Mouse (Mus musculus) activated CD4-positive, CD25-positive, alpha-beta regulatory T cell, adult 4 months (primary cell): ENCODE results near the gene Gm43517. TPM values are rescaled to one million over a fixed set of nuclear protein-coding genes. Genes with fewer than 3 reads are reported as not detected.

Experiments
- ATAC-seq: one replicate; pipeline ENCODE4 v1.8.0; 2017
- polyA plus RNA-seq, 2 experiments: library from polyadenylated mRNA; unstranded; fragments of 100-300 nt; shearing (Covaris generic); gene quantifications; one replicate each; pipeline ENCODE4 v1.2.1; 2017

The Gm43517 gene
- polyA plus RNA-seq, 2 experiments from 2014 or later, result not detected

DNA sequence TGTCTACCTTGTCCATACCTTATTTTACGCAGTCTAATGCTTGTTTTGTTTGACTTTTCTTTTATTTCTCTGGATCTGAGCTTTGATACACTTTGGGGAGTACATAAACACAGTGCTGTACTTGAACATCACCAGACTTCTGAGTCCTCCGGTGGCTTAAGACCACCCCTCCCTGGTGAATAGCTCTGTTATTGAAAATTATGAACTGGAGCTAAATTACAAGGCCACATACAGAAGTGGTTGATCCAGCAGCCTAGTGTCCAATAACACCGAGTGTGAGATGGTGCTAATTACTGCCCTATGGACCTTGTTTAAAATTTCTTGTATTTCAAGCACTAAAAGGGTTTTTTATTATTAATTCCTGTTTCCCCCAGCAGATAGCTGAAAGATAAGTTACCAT is 33.0 kb downstream of the Gm43517 start:
- no peak for ATAC-seq

Other genes with a start within 250 kb of the Gm43517 start
- not detected for gene Foxg1, start 2.5 kb upstream of the Gm43517 start, polyA plus RNA-seq